Mouse (Mus musculus) heart, postnatal 0 days (tissue): ENCODE measurements around the gene Papola. TPM values are rescaled to one million over a fixed set of nuclear protein-coding genes. Genes with fewer than 3 reads are reported as not detected.

ENCODE experiments used
- ATAC-seq: fragments of 200-750 bp; cut with Nextera tagmentation; 2 replicates; pipeline ENCODE4 v1.8.0; 2017; ENCODE audit warnings: low read depth, moderate number of reproducible peaks, moderate library complexity; ENCODE audit not compliant: insufficient read depth
- DNase-seq: peaks from one replicate; pipeline ENCODE4 v3.0.0-alpha.2; 2016; ENCODE audit warnings: low spot score
- H3K27ac ChIP-seq: fragments of 300-500 bp; sonication (generic); 2 replicates; pipeline ENCODE4 v1.5.1; 2014; ENCODE audit warnings: low read depth, mild to moderate bottlenecking
- H3K27me3 ChIP-seq: fragments of 300-500 bp; sonication (generic); 2 replicates; pipeline ENCODE4 v1.6.1; 2014; ENCODE audit warnings: low read length, mixed read lengths; ENCODE audit not compliant: control insufficient read depth, insufficient read depth
- H3K36me3 ChIP-seq: fragments of 300-500 bp; sonication (generic); replicated peaks from 2 replicates; pipeline ENCODE4 v1.6.1; 2014; ENCODE audit warnings: low read length, mixed read lengths; ENCODE audit not compliant: control insufficient read depth, insufficient read depth
- H3K4me1 ChIP-seq: fragments of 300-500 bp; sonication (generic); 2 replicates; pipeline ENCODE4 v1.6.1; 2014; ENCODE audit warnings: antibody characterized with exemption; ENCODE audit not compliant: control insufficient read depth, insufficient read depth
- H3K4me2 ChIP-seq: fragments of 300-500 bp; sonication (generic); 2 replicates; pipeline ENCODE4 v1.6.1; 2014; ENCODE audit warnings: low read depth, mild to moderate bottlenecking, low read length, moderate library complexity
- H3K4me3 ChIP-seq: fragments of 300-500 bp; sonication (generic); 2 replicates; pipeline ENCODE4 v1.5.1; 2014; ENCODE audit warnings: low read depth, low read length
- H3K9ac ChIP-seq: fragments of 300-500 bp; sonication (generic); replicated peaks from 2 replicates; pipeline ENCODE4 v1.6.1; 2014; ENCODE audit warnings: low read depth, low read length, mixed read lengths
- H3K9me3 ChIP-seq: fragments of 300-500 bp; sonication (generic); replicated peaks from 2 replicates; pipeline ENCODE4 v1.6.1; 2016; ENCODE audit warnings: low read length; ENCODE audit not compliant: control insufficient read depth
- CTCF ChIP-seq: IDR thresholded peaks from 2 replicates; pipeline ENCODE4 v1.5.1; 2016; ENCODE audit warnings: antibody characterized with exemption, control low read depth, low read depth
- EP300 ChIP-seq: IDR thresholded peaks from 2 replicates; pipeline ENCODE4 v1.6.1; 2016; ENCODE audit warnings: antibody characterized with exemption, low read depth
- WGBS: fragments of 180-500 bp; shearing (Covaris S2); extraction: QIAGEN DNeasy Blood & Tissue Kit; methylation state at CpG from one replicate; pipeline ENCODE4 v1.1.7; 2014; 5-methylcytosine and 5-hydroxymethylcytosine counted together
- polyA plus RNA-seq: library from polyadenylated mRNA; unstranded; fragments of >200 nt; fragmentation: Nextera tagmentation; extraction: Ambion mirVana; gene quantifications from 2 replicates; pipeline ENCODE4 v1.2.1, GENCODE M21; 2015
- total RNA-seq: library from RNA; depleted of rRNA; stranded (reverse); fragments of >200 nt; gene quantifications from 2 replicates; pipeline ENCODE4 v1.2.3, GENCODE M21; 2014; ENCODE audit warnings: low replicate concordance

Papola gene
- total and polyA plus RNA-seq, 2 experiments from 2014 or later, result 110 to 124 TPM

DNA sequence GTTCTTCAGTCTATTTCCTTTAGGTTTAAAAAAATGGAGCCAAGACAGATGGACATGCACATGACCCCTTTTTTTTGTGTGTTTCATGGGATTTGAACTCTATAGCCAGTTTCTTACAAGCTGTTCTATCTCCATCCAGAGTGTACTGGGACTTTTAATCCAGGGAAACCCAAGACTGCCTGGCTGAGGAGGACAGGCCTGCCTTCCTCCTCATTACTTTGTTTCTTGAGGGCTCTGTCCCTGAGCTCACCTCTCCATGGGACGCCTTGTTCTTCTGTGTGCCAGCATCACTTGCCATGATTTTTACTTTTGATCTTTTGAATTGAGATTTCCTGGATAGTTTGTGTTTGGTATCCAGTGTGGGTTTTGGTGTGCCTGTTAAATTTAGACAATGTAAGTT is 1.6 kb downstream of the Papola start:
- DNase-seq (no peak), ATAC-seq (no peak)
- Histone ChIP-seq H3K9me3 (no peaks in the 10 kb centered on the region), H3K4me2 (peak overlapping the region; percentile 72), H3K4me3 (peak overlapping the region; percentile 100), H3K9ac (peak overlapping the region; percentile 98; the same call in 1 of the 2 replicates), H3K27me3 (no peaks in the 10 kb centered on the region), H3K4me1 (peaks cover 11% of the 10 kb centered on the region; the same call in 1 of the 2 replicates), H3K27ac (0 out of 2 replicates have a peak overlapping the region, but pooled peaks have one; percentile 100), H3K36me3 (no peaks in the 10 kb centered on the region)
- 55% methylated on average over 1 of the region's 1 CpGs for WGBS
- TF ChIP-seq EP300 (no peak), CTCF (no peak)

DNA sequence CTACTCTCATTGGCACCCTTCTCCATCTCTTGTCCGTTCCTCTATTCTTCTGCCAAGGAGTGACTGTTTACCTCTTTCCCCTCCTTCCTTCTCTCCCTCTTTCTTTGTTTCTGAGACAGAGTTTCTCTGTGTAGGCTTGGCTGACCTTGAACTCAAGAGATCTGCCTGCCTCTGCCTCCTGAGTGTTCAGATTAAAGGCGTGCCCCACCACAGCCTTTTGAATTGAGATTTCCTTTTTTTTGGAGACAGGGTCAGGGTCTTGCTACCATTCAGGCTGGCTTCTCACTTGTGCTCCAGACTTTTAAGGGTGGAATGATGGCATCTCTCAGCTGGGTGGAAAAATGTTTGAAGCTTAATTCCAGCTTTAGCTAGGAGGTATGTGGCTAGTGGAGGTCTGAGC is 3.1 kb downstream of the Papola start:
- Histone ChIP-seq H3K9me3 (no peaks in the 10 kb centered on the region), H3K9ac (no peak overlapping the region), H3K27me3 (no peaks in the 10 kb centered on the region), H3K36me3 (no peaks in the 10 kb centered on the region), H3K4me2 (no peak overlapping the region), H3K27ac (no peak overlapping the region), H3K4me1 (peaks cover 11% of the 10 kb centered on the region; the same call in 1 of the 2 replicates), H3K4me3 (no peak overlapping the region)
- ATAC-seq (no peak), DNase-seq (no peak)
- 90% methylated on average over 2 of the region's 2 CpGs for WGBS
- TF ChIP-seq CTCF (no peak), EP300 (no peak)

DNA sequence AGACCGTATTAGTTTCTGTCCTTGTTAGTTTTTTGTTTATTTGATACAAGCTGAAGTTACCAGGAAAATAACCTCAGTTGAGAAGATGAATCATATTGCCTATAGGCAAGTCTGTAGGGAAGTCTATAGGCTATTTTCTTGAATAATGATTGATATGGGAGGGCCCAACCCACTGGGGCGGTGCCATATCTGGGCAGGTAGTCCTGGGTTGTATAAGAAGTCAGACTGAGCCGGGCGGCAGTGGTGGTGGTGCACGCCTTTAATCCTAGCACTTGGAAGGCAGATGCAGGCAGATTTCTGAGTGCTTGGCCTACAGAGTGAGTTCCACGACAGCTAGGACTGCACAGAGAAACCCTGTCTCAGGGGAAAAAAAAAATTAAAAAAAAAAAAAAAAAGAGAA is 5.4 kb downstream of the Papola start:
- DNase-seq (no peak), ATAC-seq (no peak)
- H3K9ac ChIP-seq, result no peak overlapping the region
- H3K9me3 ChIP-seq, result no peaks in the 10 kb centered on the region
- H3K4me1 ChIP-seq, result peaks cover 11% of the 10 kb centered on the region; the same call in 1 of the 2 replicates
- WGBS, result 87% methylated on average over 6 of the region's 6 CpGs
- H3K4me3 ChIP-seq, result no peak overlapping the region
- no peaks in the 10 kb centered on the region for H3K27me3 ChIP-seq
- H3K36me3 ChIP-seq, result no peaks in the 10 kb centered on the region
- H3K27ac ChIP-seq, result no peak overlapping the region
- no peak overlapping the region for H3K4me2 ChIP-seq
- no peak for TF ChIP-seq CTCF
- no peak for TF ChIP-seq EP300

DNA sequence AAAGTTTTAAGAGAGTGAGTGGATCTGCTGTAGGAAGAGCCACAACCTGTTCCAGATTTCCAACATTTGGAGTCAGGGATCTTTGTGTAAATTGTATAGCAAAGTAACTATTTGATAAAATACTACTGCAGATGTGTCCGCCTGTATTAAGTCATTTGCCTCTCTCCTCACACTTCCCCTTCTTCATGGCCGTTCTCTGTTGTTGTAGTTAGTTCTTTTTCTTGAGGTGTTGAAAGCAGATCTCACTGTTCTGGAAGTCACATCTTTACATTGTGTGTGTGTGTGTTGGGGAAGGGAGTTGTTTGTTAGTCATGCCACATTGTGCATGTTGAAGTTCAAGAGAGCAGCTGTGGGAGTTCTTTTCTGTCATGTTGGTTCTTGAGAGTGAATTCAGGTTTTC is 10.4 kb downstream of the Papola start:
- Histone ChIP-seq H3K27me3 (no peaks in the 10 kb centered on the region), H3K9me3 (no peaks in the 10 kb centered on the region), H3K9ac (no peak overlapping the region), H3K4me1 (0 out of 2 replicates have a peak, but pooled peaks cover 3% of the 10 kb centered on the region), H3K36me3 (peaks cover 7% of the 10 kb centered on the region; the same call in 1 of the 2 replicates), H3K4me3 (no peak overlapping the region), H3K27ac (no peak overlapping the region), H3K4me2 (no peak overlapping the region)
- TF ChIP-seq EP300 (no peak), CTCF (no peak)
- 74% methylated on average over 2 of the region's 2 CpGs for WGBS
- DNase-seq (no peak), ATAC-seq (no peak)

DNA sequence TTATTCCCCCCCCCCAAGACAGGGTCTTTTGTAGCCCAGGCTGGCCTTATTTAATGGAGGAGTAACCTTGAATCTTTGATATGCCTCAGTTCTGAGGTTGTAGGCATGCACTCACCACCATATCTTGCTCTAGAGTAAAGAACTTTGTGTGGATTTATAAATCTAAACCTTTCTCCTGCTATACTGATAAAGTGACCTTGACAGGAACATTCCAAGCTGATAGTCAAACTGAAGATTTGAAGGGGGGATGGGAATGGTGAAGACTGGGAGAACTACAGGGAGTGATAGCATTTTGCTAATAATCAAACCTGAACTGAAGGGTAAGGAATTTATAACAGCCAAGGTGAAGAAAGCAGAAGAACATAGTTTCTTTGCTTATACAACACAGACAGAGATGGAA is 13.5 kb downstream of the Papola start:
- no peak for DNase-seq
- Histone ChIP-seq H3K27ac (0 out of 2 replicates have a peak overlapping the region, but pooled peaks have one; percentile 23), H3K27me3 (no peaks in the 10 kb centered on the region), H3K9ac (no peak overlapping the region), H3K36me3 (peaks cover 22% of the 10 kb centered on the region; the same call in 1 of the 2 replicates), H3K9me3 (no peaks in the 10 kb centered on the region), H3K4me2 (no peak overlapping the region), H3K4me1 (0 out of 2 replicates have a peak, but pooled peaks cover 3% of the 10 kb centered on the region), H3K4me3 (no peak overlapping the region)
- TF ChIP-seq EP300, result no peak
- no peak for TF ChIP-seq CTCF
- no peak for ATAC-seq

DNA sequence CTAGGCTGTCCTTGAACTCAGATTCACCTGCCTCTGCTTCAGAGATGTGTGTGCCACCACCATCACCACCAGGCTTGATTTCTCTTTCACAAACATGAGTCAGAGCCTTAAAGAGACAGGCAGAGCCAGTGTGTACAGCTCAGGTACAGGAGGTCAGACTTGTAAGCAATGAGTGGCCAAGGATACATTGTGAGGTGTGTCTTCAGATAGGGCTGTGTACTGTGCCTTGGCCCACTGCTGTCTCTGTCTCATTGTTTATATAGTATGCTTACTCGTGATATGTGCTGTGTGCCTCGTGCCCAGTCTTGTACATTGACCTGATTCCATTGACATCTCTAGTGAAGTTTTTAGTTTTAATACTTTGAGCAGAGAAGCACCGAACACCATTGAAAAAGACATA is 21.3 kb downstream of the Papola start:
- Histone ChIP-seq H3K4me1 (no peaks in the 10 kb centered on the region), H3K27me3 (no peaks in the 10 kb centered on the region), H3K4me2 (no peak overlapping the region), H3K36me3 (peaks cover 58% of the 10 kb centered on the region), H3K9me3 (no peaks in the 10 kb centered on the region), H3K4me3 (no peak overlapping the region), H3K9ac (no peak overlapping the region), H3K27ac (no peak overlapping the region)
- TF ChIP-seq CTCF, result no peak
- no peak for TF ChIP-seq EP300
- DNase-seq, result no peak
- WGBS, result 87% methylated on average over 3 of the region's 3 CpGs
- no peak for ATAC-seq
